Comparison of ENCODE assay signal across 8 mouse cellular contexts in the genomic region with DNA sequence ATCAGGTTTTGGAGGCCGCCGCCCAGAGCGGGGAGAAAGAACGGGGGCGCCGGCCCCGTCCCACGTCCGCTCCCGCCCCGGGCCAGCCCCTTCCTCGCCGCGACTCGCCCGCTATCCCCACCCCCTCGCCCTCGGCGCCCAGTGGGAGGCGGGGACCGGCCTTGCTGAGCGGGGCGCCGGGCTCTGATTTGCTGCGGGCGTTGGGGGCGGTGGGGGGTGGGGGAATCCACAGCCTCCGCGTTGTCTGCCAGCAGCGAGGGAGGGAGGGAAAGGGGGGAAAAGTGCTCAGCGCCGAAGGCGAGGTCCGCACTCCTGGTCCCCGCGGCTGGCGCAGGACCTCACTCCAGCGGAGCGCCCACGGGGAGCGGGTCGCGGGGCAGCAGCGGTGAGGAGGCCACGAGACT. TPM values are rescaled to one million over a fixed set of nuclear protein-coding genes. Genes with fewer than 3 reads are reported as not detected.
A peak's percentile ranks its signal among the peaks of the same experiment; 100 is the strongest.
DNase-seq lines count a peak whose midpoint lies in the region; ATAC-seq and TF ChIP-seq lines count a peak whose summit lies in the region.

A gene (plus strand): TSS at position 278 of the 404 bp plus-strand sequence.

- no peaks in the 10 kb centered on the region for H3K9me3 ChIP-seq in embryonic facial prominence, embryonic 11.5 days (replicated peaks; ENCODE audit: control insufficient read depth, low read length)
- no peaks in the 10 kb centered on the region for H3K9me3 ChIP-seq in heart, embryonic 11.5 days (replicated peaks; ENCODE audit: control insufficient read depth, low read length)
- H3K9me3 ChIP-seq in kidney, embryonic 15.5 days (replicated peaks), result no peaks in the 10 kb centered on the region

- H3K4me1 ChIP-seq in spleen, adult 2 months (ENCODE audit: control insufficient read depth, insufficient read depth, insufficient read length), result peaks cover 4% of the 10 kb centered on the region; the same call in 1 of the 2 replicates
- peaks cover 21% of the 10 kb centered on the region for H3K4me1 ChIP-seq in embryonic facial prominence, embryonic 11.5 days (ENCODE audit: control insufficient read depth, insufficient read depth, low read length)
- peaks cover 36% of the 10 kb centered on the region for H3K4me1 ChIP-seq in heart, embryonic 11.5 days (ENCODE audit: control insufficient read depth, insufficient read depth, low read length)
- peaks cover 46% of the 10 kb centered on the region for H3K4me1 ChIP-seq in kidney, embryonic 15.5 days

- peak within 1 kb of the TSS; percentile 47 for H3K4me3 ChIP-seq in spleen, adult 2 months (ENCODE audit: extremely low read depth, insufficient read depth, insufficient read length)
- H3K4me3 ChIP-seq in embryonic facial prominence, embryonic 11.5 days (ENCODE audit: low read depth, low read length), result peak within 1 kb of the TSS; percentile 83
- H3K4me3 ChIP-seq in heart, embryonic 11.5 days (ENCODE audit: low read depth, low read length), result peak within 1 kb of the TSS; percentile 50
- peak within 1 kb of the TSS; percentile 75 for H3K4me3 ChIP-seq in kidney, embryonic 15.5 days (replicated peaks)

- DNase-seq in spleen, adult 2 months (ENCODE audit: low read depth in 1 of 2, low spot score in 2 of 2), result peak in 1 of 2 experiments; percentile 10
- DNase-seq in spleen, postnatal 4 days (ENCODE audit: low spot score in 2 of 2), result no peak
- DNase-seq in embryonic facial prominence, embryonic 11.5 days (ENCODE audit: low spot score), result peak; percentile 94
- peak; percentile 86 for DNase-seq in lung, postnatal 14 days
- DNase-seq in right cerebral cortex, postnatal 4 days, result peak; percentile 68

- H3K9ac ChIP-seq in embryonic facial prominence, embryonic 11.5 days (replicated peaks; ENCODE audit: low read length), result peak within 1 kb of the TSS; percentile 75
- H3K9ac ChIP-seq in heart, embryonic 11.5 days (ENCODE audit: low read depth, low read length), result peak within 1 kb of the TSS; percentile 80
- peak within 1 kb of the TSS; percentile 71 for H3K9ac ChIP-seq in kidney, embryonic 15.5 days

- ATAC-seq in embryonic facial prominence, embryonic 11.5 days (replicated peaks; ENCODE audit: insufficient number of reproducible peaks, low FRiP score, low TSS enrichment, low read depth), result peak; percentile 82
- ATAC-seq in heart, embryonic 11.5 days (replicated peaks; ENCODE audit: insufficient number of reproducible peaks, low FRiP score, low TSS enrichment), result peak; percentile 87
- peak; percentile 91 for ATAC-seq in kidney, embryonic 15.5 days (replicated peaks; ENCODE audit: low FRiP score)
- ATAC-seq in erythroid progenitor cell, adult 5-6 weeks (replicated peaks; ENCODE audit: low FRiP score, poor library complexity, severe bottlenecking), result no peak

- peak within 1 kb of the TSS; percentile 34; the same call in 1 of the 2 replicates for H3K27ac ChIP-seq in spleen, adult 2 months (ENCODE audit: insufficient read depth, low read length)
- peak within 1 kb of the TSS; percentile 86 for H3K27ac ChIP-seq in embryonic facial prominence, embryonic 11.5 days (replicated peaks; ENCODE audit: low read depth, low read length)
- peak within 1 kb of the TSS; percentile 74 for H3K27ac ChIP-seq in heart, embryonic 11.5 days (ENCODE audit: low read depth, low read length)
- H3K27ac ChIP-seq in kidney, embryonic 15.5 days, result peak within 1 kb of the TSS; percentile 88

- TF ChIP-seq CTCF in spleen, adult 2 months (IDR thresholded peaks at IDR 0.05; ENCODE audit: extremely low read depth, insufficient read depth, insufficient read length, insufficient replicate concordance), result no peak

- no peaks in the 10 kb centered on the region for H3K36me3 ChIP-seq in spleen, adult 2 months (ENCODE audit: control insufficient read depth, insufficient read depth, low read length)
- H3K36me3 ChIP-seq in embryonic facial prominence, embryonic 11.5 days (replicated peaks; ENCODE audit: control insufficient read depth, insufficient read depth, low read depth, low read length), result no peaks in the 10 kb centered on the region
- H3K36me3 ChIP-seq in heart, embryonic 11.5 days (ENCODE audit: control insufficient read depth, insufficient read depth, low read length), result no peaks in the 10 kb centered on the region
- H3K36me3 ChIP-seq in kidney, embryonic 15.5 days, result no peaks in the 10 kb centered on the region

- peak within 1 kb of the TSS; percentile 92 for H3K4me2 ChIP-seq in embryonic facial prominence, embryonic 11.5 days (ENCODE audit: low read depth, low read length)
- H3K4me2 ChIP-seq in heart, embryonic 11.5 days, result peak within 1 kb of the TSS; percentile 78
- peak within 1 kb of the TSS; percentile 98 for H3K4me2 ChIP-seq in kidney, embryonic 15.5 days

- WGBS in spleen, adult 2 months, result 1% methylated on average over 42 of the region's 45 CpGs
- under 1% methylated on average over 29 of the region's 45 CpGs for WGBS in embryonic facial prominence, embryonic 11.5 days
- WGBS in heart, embryonic 11.5 days (ENCODE audit: insufficient replicate concordance), result 0% methylated on average over 43 of the region's 45 CpGs
- WGBS in kidney, embryonic 15.5 days, result 0% methylated on average over 43 of the region's 45 CpGs

- peaks cover 7% of the 10 kb centered on the region for H3K27me3 ChIP-seq in spleen, adult 2 months (ENCODE audit: control insufficient read depth, insufficient read depth, low read length)
- H3K27me3 ChIP-seq in embryonic facial prominence, embryonic 11.5 days (ENCODE audit: control insufficient read depth, insufficient read depth, low read length), result 0 out of 2 replicates have a peak, but pooled peaks cover 3% of the 10 kb centered on the region
- no peaks in the 10 kb centered on the region; the same call in 1 of the 2 replicates for H3K27me3 ChIP-seq in heart, embryonic 11.5 days (ENCODE audit: control insufficient read depth, insufficient read depth, low read length)
- H3K27me3 ChIP-seq in kidney, embryonic 15.5 days, result peaks cover 18% of the 10 kb centered on the region

- TF ChIP-seq POLR2A in spleen, adult 2 months (IDR thresholded peaks at IDR 0.05; ENCODE audit: low read depth, low read length), result no peak

RNA-seq across cellular contexts. Expression of the gene that starts here (rescaled TPM):
- 4.8 and 5.4 TPM in 2 replicates for polyA plus RNA-seq in spleen, adult 2 months (2012; rRNA removed)
- 29.0 and 32.0 TPM in 2 replicates for polyA plus RNA-seq in embryonic facial prominence, embryonic 11.5 days (2014; fragmentation: Nextera tagmentation; extraction: Ambion mirVana)
- 38.7 and 38.8 TPM in 2 replicates for polyA plus RNA-seq in heart, embryonic 11.5 days (2014; fragmentation: Nextera tagmentation; extraction: Ambion mirVana)
- 51.0 and 62.1 TPM in 2 replicates for polyA plus RNA-seq in kidney, embryonic 15.5 days (2015; fragmentation: Nextera tagmentation; extraction: Ambion mirVana)
- total RNA-seq in erythroid progenitor cell, adult 5-6 weeks (2015; ENCODE audit: low replicate concordance), result 9.4 and 10.9 TPM in 2 replicates
- 5.3 and 7.0 TPM in 2 replicates for total RNA-seq in erythroid progenitor cell, adult 5-6 weeks (2017; ENCODE audit: low replicate concordance)

Comparison
In these comparisons a context has a peak if more than half of its experiments do, and no peak if none do; other contexts are left out.
1. DNase-seq: peak in embryonic facial prominence, embryonic 11.5 days (single experiment), lung, postnatal 14 days (single experiment) and right cerebral cortex, postnatal 4 days (single experiment); none in spleen, postnatal 4 days (0 of 2).
2. H3K27ac ChIP-seq: peak in every context shown above with its lines; median percentile 88 in kidney, embryonic 15.5 days; 86 in embryonic facial prominence, embryonic 11.5 days; 74 in heart, embryonic 11.5 days; 34 in spleen, adult 2 months.
3. Peak in every context shown above with its lines, with median percentiles within 50 percentile points of each other: H3K4me3 ChIP-seq, H3K4me2 ChIP-seq and H3K9ac ChIP-seq.